Mouse (Mus musculus) heart, postnatal 0 days (tissue): ENCODE results near the gene Ptbp1.

Source experiments
- CTCF ChIP-seq: IDR thresholded peaks from 2 replicates; pipeline ENCODE4 v1.5.1; 2016; ENCODE audit warnings: antibody characterized with exemption, control low read depth, low read depth
- EP300 ChIP-seq: IDR thresholded peaks from 2 replicates; pipeline ENCODE4 v1.6.1; 2016; ENCODE audit warnings: antibody characterized with exemption, low read depth

DNA sequence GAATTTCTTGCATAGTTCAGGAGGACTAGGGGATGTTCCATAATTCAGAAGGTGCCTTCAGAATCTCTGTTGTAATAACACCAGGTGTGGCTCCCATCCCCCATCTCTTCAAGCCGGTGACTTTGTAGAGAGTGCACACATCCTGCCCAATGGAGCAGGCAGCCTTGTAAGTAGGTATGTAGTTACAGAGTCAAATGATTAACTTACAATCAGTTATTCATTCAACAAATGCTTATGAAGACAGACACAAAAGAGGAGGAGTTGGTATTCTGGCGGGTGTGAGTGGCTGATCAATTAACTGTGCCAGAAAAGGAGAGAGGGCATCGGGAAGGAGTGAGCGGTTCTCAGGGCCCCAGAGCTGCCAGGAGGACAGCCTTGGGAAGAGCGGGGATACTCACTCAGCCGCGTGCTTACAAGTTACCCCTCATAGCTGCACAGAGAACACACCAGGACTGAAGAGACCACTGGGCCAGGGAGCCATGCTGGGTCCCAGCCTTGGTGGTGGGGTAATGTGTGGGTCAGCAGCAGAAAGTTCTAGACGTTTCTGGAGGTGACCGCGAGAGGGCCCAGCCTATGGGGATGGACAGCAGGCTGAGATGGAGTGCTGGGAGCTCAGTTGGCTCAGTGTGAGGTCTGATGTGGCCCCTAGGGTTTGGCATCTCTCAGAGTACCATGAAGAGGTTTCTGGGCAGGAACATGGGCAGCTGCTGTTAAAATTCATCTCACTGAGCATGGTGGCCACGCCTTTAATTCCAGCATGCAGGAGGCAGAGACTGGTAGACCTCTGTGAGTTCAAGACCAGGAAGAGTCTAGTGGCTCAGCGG, 38.3 kb upstream of the Ptbp1 start:
- TF ChIP-seq EP300 = no peak
- TF ChIP-seq CTCF = no peak
